7 mouse cellular contexts compared by ENCODE assay signal in the genomic region with DNA sequence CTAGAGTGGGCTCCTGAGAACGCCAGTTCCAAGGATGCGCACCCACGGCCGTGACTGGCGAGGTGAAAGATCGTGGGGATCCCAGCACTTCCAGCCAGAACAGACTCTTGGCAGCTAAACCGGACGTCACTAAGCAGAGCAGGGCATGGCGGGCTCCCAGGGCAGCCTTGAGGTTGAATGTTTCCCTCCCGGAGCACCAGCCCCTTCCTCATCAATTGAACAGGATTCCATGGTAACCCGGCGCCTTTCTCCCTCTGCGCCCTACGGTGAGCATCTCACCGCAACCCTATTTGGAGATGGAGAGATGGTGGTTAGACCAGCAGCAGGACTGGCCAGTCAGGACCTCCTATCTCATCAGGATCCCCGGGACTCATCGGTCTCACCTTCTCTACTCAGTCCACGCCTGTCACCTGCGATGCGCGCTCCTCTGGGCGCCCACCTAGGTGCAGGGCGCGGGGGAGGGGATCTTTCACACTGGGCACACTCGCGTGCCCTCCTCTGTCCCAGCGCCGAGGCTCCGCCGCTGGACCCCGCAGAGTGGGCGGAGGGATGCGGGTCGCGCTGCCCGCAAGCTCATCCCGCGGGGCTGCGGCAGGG. TPM values are rescaled to one million over a fixed set of nuclear protein-coding genes. Genes with fewer than 3 reads are reported as not detected.
DNase-seq lines count a peak whose midpoint lies in the region; ATAC-seq and TF ChIP-seq lines count a peak whose summit lies in the region.

No protein-coding gene starts in this region.

- peak overlapping the region; percentile 100 for H3K4me2 ChIP-seq in forebrain, embryonic 11.5 days (ENCODE audit: low read depth, low read length, severe bottlenecking)

- no peak for TF ChIP-seq CTCF in left cerebral cortex, adult 2 months (IDR thresholded peaks at IDR 0.05)
- no peak for TF ChIP-seq CTCF in olfactory bulb, adult 2 months (IDR thresholded peaks at IDR 0.05; ENCODE audit: insufficient read depth, low read depth, low read length)

- peaks cover 28% of the 10 kb centered on the region for H3K4me1 ChIP-seq in forebrain, embryonic 11.5 days (replicated peaks; ENCODE audit: control insufficient read depth, insufficient read depth, low read length)
- H3K4me1 ChIP-seq in limb, embryonic 10.5 days, result peaks cover 40% of the 10 kb centered on the region
- H3K4me1 ChIP-seq in olfactory bulb, adult 2 months (ENCODE audit: control insufficient read depth, insufficient read depth, low read length), result peaks cover 50% of the 10 kb centered on the region

- whole genome bisulfite sequencing in forebrain, embryonic 11.5 days, result under 1% methylated on average over 37 of the region's 39 CpGs
- 2% methylated on average over 39 of the region's 39 CpGs for WGBS in limb, embryonic 10.5 days
- 8% methylated on average over 39 of the region's 39 CpGs for WGBS in olfactory bulb, adult 2 months

- peaks cover 48% of the 10 kb centered on the region for H3K27me3 ChIP-seq in forebrain, embryonic 11.5 days (ENCODE audit: control insufficient read depth, insufficient read depth, low read length)
- H3K27me3 ChIP-seq in limb, embryonic 10.5 days (ENCODE audit: low read depth, poor library complexity, severe bottlenecking), result peaks cover 74% of the 10 kb centered on the region

- H3K36me3 ChIP-seq in forebrain, embryonic 11.5 days (ENCODE audit: control insufficient read depth, insufficient read depth, low read length), result no peaks in the 10 kb centered on the region
- no peaks in the 10 kb centered on the region for H3K36me3 ChIP-seq in limb, embryonic 10.5 days

- no peak overlapping the region for H3K27ac ChIP-seq in left cerebral cortex, adult 2 months
- no peak overlapping the region for H3K27ac ChIP-seq in forebrain, embryonic 11.5 days (ENCODE audit: low read depth, low read length)
- peak overlapping the region; percentile 61; the same call in 1 of the 2 replicates for H3K27ac ChIP-seq in limb, embryonic 10.5 days
- H3K27ac ChIP-seq in olfactory bulb, adult 2 months (ENCODE audit: insufficient read depth, low read depth, low read length), result no peak overlapping the region

- DNase-seq in left cerebral cortex, adult 2 months (ENCODE audit: extremely low spot score in 1 of 2, low spot score in 2 of 2), result no peak
- no peak for DNase-seq in left cerebral cortex, postnatal 25 days (ENCODE audit: low spot score in 2 of 2)
- DNase-seq in forebrain, embryonic 11.5 days (ENCODE audit: low spot score), result no peak
- DNase-seq in limb, embryonic 10.5 days (ENCODE audit: low spot score), result peak; percentile 49
- no peak for DNase-seq in layer of hippocampus, adult 9-11 months
- no peak for DNase-seq in spleen, adult 12 weeks (ENCODE audit: low spot score)

- H3K9me3 ChIP-seq in forebrain, embryonic 11.5 days (ENCODE audit: control insufficient read depth, low read length), result no peaks in the 10 kb centered on the region
- no peaks in the 10 kb centered on the region for H3K9me3 ChIP-seq in limb, embryonic 10.5 days (replicated peaks)

- intact Hi-C loops in left cerebral cortex, adult 2 months (cut with DNase I), result loop anchor here (2.0 to 5.0 kb wide), 2 partner anchors 24 to 40 kb away; no protein-coding TSS in a partner anchor
- intact Hi-C loops in left cerebral cortex, postnatal 25 days (cut with DNase I), result loop anchor here (5.0 kb wide), 1 partner anchor 40 kb away; no protein-coding TSS in a partner anchor

- H3K4me3 ChIP-seq in left cerebral cortex, adult 2 months, result peak overlapping the region; percentile 60
- H3K4me3 ChIP-seq in forebrain, embryonic 11.5 days (ENCODE audit: low read depth, low read length), result peak overlapping the region; percentile 62
- peak overlapping the region; percentile 68 for H3K4me3 ChIP-seq in limb, embryonic 10.5 days
- peak overlapping the region; percentile 64 for H3K4me3 ChIP-seq in olfactory bulb, adult 2 months (ENCODE audit: insufficient read depth, low read depth, low read length)

- H3K9ac ChIP-seq in forebrain, embryonic 11.5 days (ENCODE audit: low read length), result peak overlapping the region; percentile 41; the same call in 1 of the 2 replicates

- 0 out of 2 replicates have a peak, but pooled peaks have one; percentile 31 for ATAC-seq in forebrain, embryonic 11.5 days (replicated peaks; ENCODE audit: low FRiP score)

- no peak for TF ChIP-seq POLR2A in olfactory bulb, adult 2 months (IDR thresholded peaks at IDR 0.05; ENCODE audit: insufficient read depth, low read depth, low read length)

RNA-seq across cellular contexts. Expression of a gene that starts 0.3 kb away (rescaled TPM):
- 10 to 100 TPM; 82.0 to 87.3 TPM for total RNA-seq in left cerebral cortex, adult 2 months (2021)
- 10 to 100 TPM; 90.0 to 94.0 TPM for total RNA-seq in left cerebral cortex, postnatal 25 days (2021)
- polyA plus RNA-seq in forebrain, embryonic 11.5 days (2014; fragmentation: Nextera tagmentation; extraction: Ambion mirVana), result 0.91 and 1.8 TPM in 2 replicates
- 0.14 and 0.48 TPM in 2 replicates for polyA plus RNA-seq in limb, embryonic 10.5 days (2016; fragmentation: Nextera tagmentation; extraction: Ambion mirVana)
- not detected in 2 replicates for polyA plus RNA-seq in olfactory bulb, adult 2 months (2012; ENCODE audit: insufficient read depth, insufficient read length, low replicate concordance, missing spikeins)

RNA-seq across cellular contexts. Expression of a gene that starts 50.7 kb away (rescaled TPM):
- total RNA-seq in left cerebral cortex, adult 2 months (2021), result 100 to 1,000 TPM; 110 to 111 TPM
- 100 to 1,000 TPM; 105 to 110 TPM for total RNA-seq in left cerebral cortex, postnatal 25 days (2021)
- polyA plus RNA-seq in forebrain, embryonic 11.5 days (2014; fragmentation: Nextera tagmentation; extraction: Ambion mirVana), result 122 and 130 TPM in 2 replicates
- 86.1 and 93.4 TPM in 2 replicates for polyA plus RNA-seq in limb, embryonic 10.5 days (2016; fragmentation: Nextera tagmentation; extraction: Ambion mirVana)
- polyA plus RNA-seq in olfactory bulb, adult 2 months (2012; ENCODE audit: insufficient read depth, insufficient read length, low replicate concordance, missing spikeins), result not detected in 2 replicates
